Mouse (Mus musculus): ENCODE data around the gene Leap2. TPM values are rescaled to one million over a fixed set of nuclear protein-coding genes. Genes with fewer than 3 reads are reported as not detected.

The Leap2 gene
- total and polyA plus RNA-seq, 3 experiments, result not detected

DNA sequence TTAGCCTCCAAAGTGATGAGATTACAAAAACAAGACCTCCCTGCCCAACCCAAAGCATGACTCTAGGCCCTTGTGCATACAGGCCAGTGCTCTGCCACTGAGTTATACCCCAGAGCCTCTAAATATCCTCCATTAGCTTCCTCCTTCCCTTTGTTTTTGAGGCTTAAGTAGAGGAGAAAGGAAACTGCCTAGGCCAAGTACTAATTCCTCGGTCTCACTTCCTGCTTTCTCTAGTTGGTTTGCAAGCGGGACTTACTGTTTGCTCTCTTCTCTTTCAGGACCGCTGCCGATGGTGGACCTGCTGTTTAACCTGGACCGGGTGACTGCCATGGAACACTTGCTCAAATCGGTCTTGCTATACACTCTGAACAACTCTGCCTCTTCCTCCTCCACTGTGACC, 13.4 kb upstream of the Leap2 start:
- WGBS, result 76% methylated on average over 6 of the region's 6 CpGs
- no peak overlapping the region for H3K4me3 ChIP-seq

DNA sequence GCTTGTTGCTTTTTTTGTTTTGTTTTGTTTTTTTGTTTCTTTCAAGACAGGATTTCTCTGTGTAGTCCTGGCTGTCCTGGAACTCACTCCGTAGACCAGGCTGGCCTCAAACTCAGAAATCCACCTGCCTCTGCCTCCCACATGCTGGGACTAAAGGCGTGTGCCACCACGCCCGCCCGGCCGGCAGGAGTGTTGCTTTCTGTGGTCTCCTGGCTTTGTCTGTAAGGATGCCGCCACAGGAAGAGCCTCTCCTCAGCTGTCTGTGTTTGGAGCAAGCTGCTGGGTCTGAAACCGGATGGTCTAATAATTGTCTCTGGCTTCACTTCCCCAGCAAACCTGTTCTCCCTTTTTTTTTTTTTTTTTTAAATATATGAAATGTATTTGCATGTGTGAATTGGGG, 12.5 kb upstream of the Leap2 start:
- intact Hi-C loops (cut with DNase I), result no loop called here
- whole genome bisulfite sequencing, result 63% methylated on average over 8 of the region's 8 CpGs
- H3K9ac ChIP-seq (ENCODE audit: low read depth, low read length), result no peak overlapping the region
- peaks cover 2% of the 10 kb centered on the region for H3K4me1 ChIP-seq (ENCODE audit: control insufficient read depth, insufficient read depth, low read length)
- DNase-seq, result no peak
- TF ChIP-seq CTCF (IDR thresholded peaks at IDR 0.05) (no peak), EP300 (IDR thresholded peaks at IDR 0.05; ENCODE audit: insufficient read depth, low read depth, low read length) (no peak), POLR2A (IDR thresholded peaks at IDR 0.05; ENCODE audit: insufficient read depth, low read depth, low read length) (no peak)
- H3K79me2 ChIP-seq (replicated peaks; ENCODE audit: control insufficient read depth, insufficient read depth, low read length), result no peaks in the 10 kb centered on the region
- no peaks in the 10 kb centered on the region for H3K36me3 ChIP-seq (ENCODE audit: control insufficient read depth, insufficient read depth, low read length)
- H3K27ac ChIP-seq, result no peak overlapping the region
- no peak overlapping the region for H3K4me3 ChIP-seq
- no peaks in the 10 kb centered on the region for H3K27me3 ChIP-seq (ENCODE audit: control insufficient read depth, insufficient read depth, low read length)

More for the DNA sequence above, 13.4 kb upstream of the Leap2 start:
- Histone ChIP-seq H3K27ac (no peak overlapping the region), H3K9ac (ENCODE audit: low read depth, low read length) (no peak overlapping the region), H3K36me3 (ENCODE audit: control insufficient read depth, insufficient read depth, low read length) (no peaks in the 10 kb centered on the region), H3K27me3 (ENCODE audit: control insufficient read depth, insufficient read depth, low read length) (no peaks in the 10 kb centered on the region), H3K4me1 (ENCODE audit: control insufficient read depth, insufficient read depth, low read length) (peaks cover 1% of the 10 kb centered on the region), H3K79me2 (replicated peaks; ENCODE audit: control insufficient read depth, insufficient read depth, low read length) (no peaks in the 10 kb centered on the region)
- no peak for TF ChIP-seq EP300 (IDR thresholded peaks at IDR 0.05; ENCODE audit: insufficient read depth, low read depth, low read length)
- no peak for TF ChIP-seq CTCF (IDR thresholded peaks at IDR 0.05)
- no peak for TF ChIP-seq POLR2A (IDR thresholded peaks at IDR 0.05; ENCODE audit: insufficient read depth, low read depth, low read length)
- intact Hi-C loops (cut with DNase I), result no loop called here
- no peak for DNase-seq

DNA sequence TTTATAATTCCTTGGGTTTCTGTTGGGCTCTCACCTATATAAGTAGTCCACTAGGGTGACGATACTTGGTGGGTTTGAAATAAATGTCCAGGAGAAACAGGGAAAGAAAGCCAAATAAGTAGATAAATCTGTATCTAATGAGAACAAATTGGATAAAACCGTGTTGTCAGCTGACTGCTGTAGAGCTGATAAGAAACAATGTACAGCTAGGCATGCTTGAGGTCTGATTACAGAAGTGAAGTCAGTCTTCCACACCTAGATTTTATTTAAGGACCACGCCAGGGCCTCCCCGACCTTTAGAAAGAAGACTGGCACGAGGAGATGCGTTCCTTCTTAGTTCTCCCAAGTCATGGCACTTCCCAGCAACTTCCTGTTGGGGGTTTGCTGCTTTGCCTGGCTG, 10.1 kb upstream of the Leap2 start:
- Histone ChIP-seq H3K27ac (no peak overlapping the region), H3K36me3 (ENCODE audit: control insufficient read depth, insufficient read depth, low read length) (no peaks in the 10 kb centered on the region), H3K4me3 (no peak overlapping the region), H3K79me2 (replicated peaks; ENCODE audit: control insufficient read depth, insufficient read depth, low read length) (no peaks in the 10 kb centered on the region), H3K27me3 (ENCODE audit: control insufficient read depth, insufficient read depth, low read length) (no peaks in the 10 kb centered on the region), H3K9ac (ENCODE audit: low read depth, low read length) (no peak overlapping the region), H3K4me1 (ENCODE audit: control insufficient read depth, insufficient read depth, low read length) (peaks cover 4% of the 10 kb centered on the region)
- intact Hi-C loops (cut with DNase I), result loop anchor here (5.0 kb wide), 1 partner anchor 136 kb away; no protein-coding TSS in a partner anchor
- no peak for DNase-seq
- WGBS, result 39% methylated on average over 6 of the region's 6 CpGs
- TF ChIP-seq POLR2A (IDR thresholded peaks at IDR 0.05; ENCODE audit: insufficient read depth, low read depth, low read length) (no peak), EP300 (IDR thresholded peaks at IDR 0.05; ENCODE audit: insufficient read depth, low read depth, low read length) (no peak), CTCF (IDR thresholded peaks at IDR 0.05) (no peak)

DNA sequence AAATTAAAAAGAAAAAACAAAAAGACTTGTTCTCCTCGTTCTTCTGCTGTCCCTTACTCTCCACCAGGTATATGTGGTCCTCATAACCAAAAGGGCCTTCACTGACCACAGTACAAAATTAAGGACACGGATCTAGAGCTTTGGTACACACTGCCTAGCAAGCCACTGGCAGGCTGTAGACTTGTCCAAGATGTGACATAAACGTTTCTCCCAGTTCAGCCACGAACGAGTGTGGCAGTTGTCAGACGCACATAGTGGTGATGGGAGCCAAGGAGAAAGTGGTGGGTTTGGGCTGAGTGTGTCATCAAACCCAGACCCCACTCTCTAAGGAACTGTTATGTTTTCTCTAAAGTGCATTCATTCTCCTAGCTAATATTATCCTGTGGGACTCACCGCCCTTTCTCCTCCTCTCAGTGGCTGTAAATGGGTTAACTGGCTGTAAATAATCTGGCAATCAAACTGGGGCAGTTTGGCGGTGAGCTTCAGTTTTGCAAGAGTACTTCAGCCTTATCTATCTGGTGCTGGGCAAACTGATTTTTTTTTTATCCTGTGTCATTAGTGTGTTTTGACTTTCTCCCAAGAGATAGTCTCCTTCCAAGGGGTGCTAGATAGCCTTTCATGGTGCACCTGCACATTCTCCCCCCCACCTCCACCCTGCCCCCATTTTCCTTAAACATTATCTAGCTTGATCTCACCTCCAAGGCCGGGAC, 8.5 kb upstream of the Leap2 start:
- no peak for TF ChIP-seq EP300 (IDR thresholded peaks at IDR 0.05; ENCODE audit: insufficient read depth, low read depth, low read length)
- no peak for TF ChIP-seq POLR2A (IDR thresholded peaks at IDR 0.05; ENCODE audit: insufficient read depth, low read depth, low read length)
- no peak for TF ChIP-seq CTCF (IDR thresholded peaks at IDR 0.05)
- H3K36me3 ChIP-seq (ENCODE audit: control insufficient read depth, insufficient read depth, low read length), result no peaks in the 10 kb centered on the region
- peak overlapping the region; percentile 95 for H3K27ac ChIP-seq
- peak; percentile 47 to 48 for DNase-seq
- H3K4me3 ChIP-seq, result peak overlapping the region; percentile 99
- H3K9ac ChIP-seq (ENCODE audit: low read depth, low read length), result peak overlapping the region; percentile 17
- peaks cover 4% of the 10 kb centered on the region for H3K4me1 ChIP-seq (ENCODE audit: control insufficient read depth, insufficient read depth, low read length)
- H3K27me3 ChIP-seq (ENCODE audit: control insufficient read depth, insufficient read depth, low read length), result no peaks in the 10 kb centered on the region
- intact Hi-C loops (cut with DNase I), result loop anchor here (5.0 kb wide), 1 partner anchor 134 kb away; no protein-coding TSS in a partner anchor
- WGBS, result 13% methylated on average over 9 of the region's 9 CpGs
- H3K79me2 ChIP-seq (replicated peaks; ENCODE audit: control insufficient read depth, insufficient read depth, low read length), result no peaks in the 10 kb centered on the region

DNA sequence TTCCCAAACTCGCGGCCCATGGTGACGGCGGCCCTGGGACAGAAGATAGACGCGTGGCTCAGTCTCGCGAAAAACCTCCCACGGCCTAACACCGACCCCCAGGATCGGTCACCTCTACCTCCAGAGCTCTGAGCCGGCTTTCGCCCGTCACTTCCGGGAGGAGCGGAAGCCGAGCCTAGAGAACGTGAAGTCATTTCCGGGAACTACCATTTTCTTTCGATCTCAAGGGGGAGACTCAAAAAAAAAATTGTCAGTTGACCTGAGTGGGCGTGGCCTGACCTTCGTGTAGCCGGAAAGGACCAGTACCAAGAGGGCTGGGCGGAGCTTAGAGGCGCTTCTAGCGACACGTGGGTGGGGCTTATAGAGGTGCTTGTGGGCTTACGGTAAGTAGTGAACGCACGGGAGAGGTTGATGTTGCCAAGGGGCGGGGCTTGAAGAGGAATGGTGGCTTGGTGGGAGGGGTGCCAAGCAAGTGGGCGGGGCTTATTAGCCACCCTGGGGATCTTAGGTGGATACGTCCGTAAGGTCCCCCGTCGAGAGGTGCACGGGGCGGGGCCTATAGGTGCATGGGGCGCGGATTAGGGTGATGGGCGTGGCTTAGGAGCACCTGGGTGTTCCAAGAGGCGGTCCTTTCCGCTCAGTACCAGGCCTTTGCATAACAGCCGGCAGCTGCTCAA, 7.8 kb upstream of the Leap2 start, which contains the start of the genes Uqcrq and Gdf9:
Gene Uqcrq, minus strand, starts transcription at position 162 of the 677 bp plus-strand sequence.
Gene Gdf9, plus strand, starts transcription at position 354 of the 677 bp plus-strand sequence.
- no peaks in the 10 kb centered on the region for H3K36me3 ChIP-seq (ENCODE audit: control insufficient read depth, insufficient read depth, low read length)
- peak within 1 kb of the TSS; percentile 95 for H3K27ac ChIP-seq
- H3K4me1 ChIP-seq (ENCODE audit: control insufficient read depth, insufficient read depth, low read length), result peaks cover 4% of the 10 kb centered on the region
- peak; percentile 96 to 99 for DNase-seq
- peak within 1 kb of the TSS; percentile 99 for H3K4me3 ChIP-seq
- intact Hi-C loops (cut with DNase I), result loop anchor here (5.0 kb wide), 1 partner anchor 134 kb away; no protein-coding TSS in a partner anchor
- H3K9ac ChIP-seq (ENCODE audit: low read depth, low read length), result peak within 1 kb of the TSS; percentile 95
- H3K27me3 ChIP-seq (ENCODE audit: control insufficient read depth, insufficient read depth, low read length), result no peaks in the 10 kb centered on the region
- TF ChIP-seq POLR2A (IDR thresholded peaks at IDR 0.05; ENCODE audit: insufficient read depth, low read depth, low read length) (peak; percentile 95), EP300 (IDR thresholded peaks at IDR 0.05; ENCODE audit: insufficient read depth, low read depth, low read length) (0 out of 2 replicates have a peak, but pooled peaks have one; percentile 33), CTCF (IDR thresholded peaks at IDR 0.05) (no peak)
- no peaks in the 10 kb centered on the region for H3K79me2 ChIP-seq (replicated peaks; ENCODE audit: control insufficient read depth, insufficient read depth, low read length)
- under 1% methylated on average over 44 of the region's 44 CpGs for WGBS

Data from heart, adult 2 months (tissue).